Mouse (Mus musculus) splenic B cell, adult 2 months (primary cell): ENCODE data around the gene Ficd.

Source experiments
- DNase-seq: peaks from one replicate; pipeline ENCODE4 v3.0.0-alpha.2; 2011; ENCODE audit warnings: low read depth, low spot score
- H3K27me3 ChIP-seq: 2 replicates; pipeline ENCODE4 v1.6.1; 2012; ENCODE audit warnings: mild to moderate bottlenecking, low read length, moderate library complexity, mixed read lengths; ENCODE audit not compliant: control insufficient read depth, poor library complexity, insufficient read depth, severe bottlenecking
- H3K36me3 ChIP-seq: 2 replicates; pipeline ENCODE4 v1.6.1; 2012; ENCODE audit warnings: mild to moderate bottlenecking, low read length, moderate library complexity, mixed read lengths; ENCODE audit not compliant: control insufficient read depth, poor library complexity, insufficient read depth, severe bottlenecking

Gene Ficd

GRCm38 (mm10) chr5:113735345-113736112 is at the start of gene Ficd:
Gene Ficd (plus strand): TSS chr5:113735803.
- no peaks in the 10 kb centered on the region for H3K27me3 ChIP-seq
- DNase-seq, result peak; percentile 96
- peaks cover 2% of the 10 kb centered on the region for H3K36me3 ChIP-seq

GRCm38 (mm10) chr5:113687514-113687913 is 48.1 kb upstream of the Ficd start:
- Histone ChIP-seq H3K27me3 (no peaks in the 10 kb centered on the region), H3K36me3 (no peaks in the 10 kb centered on the region)
- DNase-seq, result no peak

- no peaks in the 10 kb centered on the region for H3K36me3 ChIP-seq
- H3K27me3 ChIP-seq, result no peaks in the 10 kb centered on the region
- no peak for DNase-seq
Observed at GRCm38 (mm10) chr5:113690069-113690548, 45.5 kb upstream of the Ficd start.

GRCm38 (mm10) chr5:113690866-113691265 is 44.7 kb upstream of the Ficd start:
- no peaks in the 10 kb centered on the region for H3K36me3 ChIP-seq
- H3K27me3 ChIP-seq, result no peaks in the 10 kb centered on the region
- DNase-seq, result no peak

DNA sequence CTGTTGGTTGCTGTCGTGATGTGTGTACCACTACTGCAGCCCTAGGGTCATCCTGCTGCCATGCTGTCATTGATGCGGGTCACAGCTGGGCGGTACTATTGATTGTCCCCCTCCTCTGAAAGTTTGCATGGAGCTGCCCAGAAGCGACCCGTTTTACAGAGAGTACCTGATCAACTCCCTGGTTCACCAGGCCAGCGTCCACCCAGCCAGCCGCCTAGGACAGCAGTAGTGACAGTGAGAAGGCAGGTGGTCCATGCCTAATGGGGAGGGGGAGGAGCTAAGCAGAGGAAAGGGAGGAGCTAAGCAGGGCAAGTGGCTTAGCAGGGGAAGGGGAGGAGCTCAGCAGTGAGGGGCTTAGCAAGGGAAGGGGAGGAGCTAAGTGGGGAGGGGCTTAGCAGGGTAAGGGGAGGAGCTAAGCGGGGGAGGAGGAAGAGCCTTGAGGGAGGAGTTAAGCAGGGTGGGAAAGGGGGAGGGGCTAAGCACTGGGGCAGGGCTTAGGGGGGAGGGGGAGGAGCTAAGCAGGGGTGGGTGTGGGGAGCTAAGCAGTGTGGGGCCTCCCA is 42.3 kb upstream of the Ficd start:
- peak; percentile 3 for DNase-seq
- Histone ChIP-seq H3K36me3 (no peaks in the 10 kb centered on the region), H3K27me3 (no peaks in the 10 kb centered on the region)

DNA sequence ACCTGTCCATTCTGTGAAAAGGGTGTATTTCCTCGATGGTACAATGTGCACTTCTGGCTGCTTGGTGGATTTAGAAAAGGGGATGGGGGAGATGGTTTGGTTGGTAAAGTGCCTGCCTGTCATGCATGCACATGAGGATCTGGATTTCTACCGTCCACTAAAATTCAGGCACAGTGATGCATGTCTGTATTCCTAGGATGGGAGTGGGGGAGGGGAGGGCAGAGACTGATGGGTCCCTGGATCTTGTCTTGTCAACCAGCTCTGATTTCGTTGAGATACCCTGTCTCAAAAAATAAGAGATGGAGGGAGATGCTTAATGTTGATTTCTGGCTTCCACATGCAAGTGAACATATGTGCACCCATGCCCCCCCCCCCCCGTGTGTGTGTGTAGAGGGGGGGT is 41.6 kb upstream of the Ficd start:
- Histone ChIP-seq H3K36me3 (no peaks in the 10 kb centered on the region), H3K27me3 (no peaks in the 10 kb centered on the region)
- DNase-seq, result no peak

- no peaks in the 10 kb centered on the region for H3K36me3 ChIP-seq
- DNase-seq, result no peak
- H3K27me3 ChIP-seq, result no peaks in the 10 kb centered on the region
Observed at GRCm38 (mm10) chr5:113694415-113694814, 41.2 kb upstream of the Ficd start.

DNA sequence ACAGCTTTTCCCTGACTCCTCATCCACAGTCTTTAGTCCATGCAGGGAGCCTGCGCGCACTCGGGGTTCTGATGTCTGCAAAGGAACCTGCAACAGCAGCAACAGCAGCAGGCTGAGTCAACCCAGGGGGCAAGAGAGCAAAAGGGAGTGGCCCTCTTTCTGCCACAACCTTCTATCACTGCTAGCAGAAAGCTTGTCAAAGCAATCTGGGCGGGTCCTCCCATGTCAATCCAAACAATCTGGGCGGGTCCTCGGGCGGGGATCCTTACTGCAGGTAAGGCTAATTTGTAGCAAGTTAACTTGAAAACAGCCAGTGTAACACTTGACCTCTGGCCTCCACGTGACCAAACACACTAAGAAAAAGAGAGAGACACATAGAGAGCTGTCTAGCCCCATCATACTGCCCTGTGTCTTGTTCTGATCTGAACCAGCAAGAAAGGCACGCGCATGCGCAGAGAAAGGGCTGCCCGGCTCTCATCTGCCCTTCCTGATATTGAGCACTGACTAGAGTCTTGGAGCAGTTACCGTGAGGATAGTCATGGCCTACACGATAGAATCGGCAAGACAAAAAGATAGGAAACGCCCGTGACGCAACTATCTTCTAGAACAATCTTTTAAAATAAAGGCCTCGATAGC is 35.1 kb upstream of the Ficd start:
- no peaks in the 10 kb centered on the region for H3K36me3 ChIP-seq
- DNase-seq, result no peak
- no peaks in the 10 kb centered on the region for H3K27me3 ChIP-seq

DNA sequence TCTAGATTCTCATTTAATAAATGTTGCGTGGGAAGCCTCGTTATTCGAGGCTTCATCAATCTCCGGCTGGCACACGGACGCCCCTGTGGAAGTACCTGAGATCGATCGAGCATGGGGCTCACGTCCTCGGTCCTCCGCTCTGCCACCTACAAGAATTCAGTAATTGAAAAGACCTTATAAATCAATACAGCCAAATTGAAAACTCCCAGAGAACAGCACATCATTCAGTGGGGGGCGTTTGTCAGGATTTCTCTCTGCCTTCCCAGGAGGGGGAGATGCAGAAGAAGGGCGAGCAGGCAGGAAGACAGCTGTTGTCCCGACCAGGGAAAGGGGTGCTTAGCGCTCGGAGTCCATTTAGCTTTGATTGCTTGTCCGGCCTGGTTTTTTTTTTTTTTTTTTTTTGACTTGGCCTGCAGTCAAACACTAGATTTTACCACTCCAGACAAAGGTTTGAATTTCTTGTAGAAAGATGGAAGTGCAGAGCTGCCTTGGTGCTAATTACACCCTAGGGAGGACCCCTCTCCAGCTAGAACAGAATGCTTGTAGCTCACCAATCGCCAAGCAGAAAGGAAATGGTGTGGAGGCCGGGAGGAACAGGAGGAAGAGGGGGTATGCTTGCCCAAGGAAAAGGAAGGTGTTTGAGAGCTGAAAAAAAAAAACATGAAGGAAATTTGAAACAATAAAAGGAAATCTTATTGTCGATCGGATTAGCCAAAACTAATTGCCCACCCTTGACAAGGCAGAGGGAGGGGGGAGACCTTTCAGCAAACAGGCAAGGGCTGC is 31.6 kb upstream of the Ficd start:
- DNase-seq, result no peak
- Histone ChIP-seq H3K36me3 (no peaks in the 10 kb centered on the region), H3K27me3 (no peaks in the 10 kb centered on the region)

- no peak for DNase-seq
- Histone ChIP-seq H3K36me3 (no peaks in the 10 kb centered on the region), H3K27me3 (no peaks in the 10 kb centered on the region)
Observed at GRCm38 (mm10) chr5:113712861-113713260, 22.7 kb upstream of the Ficd start.

GRCm38 (mm10) chr5:113716581-113717388 is 18.8 kb upstream of the Ficd start:
- no peak for DNase-seq
- Histone ChIP-seq H3K27me3 (no peaks in the 10 kb centered on the region), H3K36me3 (no peaks in the 10 kb centered on the region)

DNA sequence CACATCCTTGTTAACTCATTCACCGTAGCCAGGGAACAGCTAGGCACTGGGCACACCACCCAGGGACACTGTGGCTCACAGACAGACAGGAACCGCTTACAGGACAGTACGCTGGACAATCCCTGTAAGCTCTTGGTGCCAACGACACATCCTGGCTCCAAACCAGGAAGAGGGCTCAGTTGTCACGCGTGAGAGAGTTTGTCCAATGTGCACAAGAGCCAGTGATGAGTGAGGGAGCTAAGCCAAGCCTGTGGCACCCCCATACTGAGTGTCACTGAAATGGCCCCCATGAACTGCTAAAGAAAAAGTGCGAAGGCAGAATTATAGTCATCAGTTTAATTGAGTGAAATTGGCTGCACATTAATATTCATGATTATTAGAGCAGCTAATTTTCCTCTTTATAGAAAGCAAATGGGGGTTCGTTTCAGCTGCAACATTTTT is 16.4 kb upstream of the Ficd start:
- Histone ChIP-seq H3K27me3 (no peaks in the 10 kb centered on the region), H3K36me3 (no peaks in the 10 kb centered on the region)
- no peak for DNase-seq

GRCm38 (mm10) chr5:113722224-113723013 is 13.2 kb upstream of the Ficd start:
- Histone ChIP-seq H3K27me3 (no peaks in the 10 kb centered on the region), H3K36me3 (no peaks in the 10 kb centered on the region)
- DNase-seq, result no peak
